Mouse (Mus musculus) ES-E14 (cell line): Measurements from ENCODE around the gene Cox6b1. TPM values are rescaled to one million over a fixed set of nuclear protein-coding genes. Genes with fewer than 3 reads are reported as not detected.

Experiments
- DNase-seq: peaks from one replicate; pipeline ENCODE4 v3.0.0-alpha.2; 2013; ENCODE audit warnings: low read depth, low spot score
- H3K27ac ChIP-seq: 2 replicates; pipeline ENCODE4 v1.5.1; 2012; ENCODE audit warnings: low read depth, mild to moderate bottlenecking, low read length, moderate library complexity, mixed read lengths; ENCODE audit not compliant: poor library complexity, insufficient read depth, severe bottlenecking
- H3K36me3 ChIP-seq: 2 replicates; pipeline ENCODE4 v1.6.1; 2012; ENCODE audit warnings: mild to moderate bottlenecking, low read length, moderate library complexity, mixed read lengths; ENCODE audit not compliant: control insufficient read depth, poor library complexity, insufficient read depth, severe bottlenecking
- H3K4me1 ChIP-seq, 2 experiments: fragments of 150-350 bp in 1 of 2; sonication (generic) in 1 of 2; 2 replicates each; pipeline ENCODE4 v1.6.1; 2012; ENCODE audit warnings: low read length in 2 of 2, mild to moderate bottlenecking in 1 of 2, mixed read lengths in 1 of 2; ENCODE audit not compliant: control insufficient read depth in 2 of 2, insufficient read depth in 2 of 2, poor library complexity in 1 of 2
- H3K4me3 ChIP-seq, 2 experiments: fragments of 150-350 bp in 1 of 2; sonication (generic) in 1 of 2; 2 replicates each; pipeline ENCODE4 v1.5.1; 2012; ENCODE audit warnings: low read length in 2 of 2, low read depth in 1 of 2, mild to moderate bottlenecking in 1 of 2, mixed read lengths in 1 of 2; ENCODE audit not compliant: insufficient read depth in 1 of 2, poor library complexity in 1 of 2, severe bottlenecking in 1 of 2
- H3K9ac ChIP-seq: 2 replicates; pipeline ENCODE4 v1.6.1; 2012; ENCODE audit warnings: low read depth, mild to moderate bottlenecking, low read length, mixed read lengths; ENCODE audit not compliant: poor library complexity, insufficient read depth, severe bottlenecking
- H3K9me3 ChIP-seq: fragments of 150-350 bp; sonication (generic); 2 replicates; pipeline ENCODE4 v1.6.1; 2012; ENCODE audit warnings: low read depth, mild to moderate bottlenecking, low read length; ENCODE audit not compliant: control insufficient read depth, insufficient read depth
- CHD2 ChIP-seq: IDR thresholded peaks from 2 replicates; pipeline ENCODE4 v1.6.1; 2014; ENCODE audit warnings: mild to moderate bottlenecking, low read depth, low read length, inconsistent platforms
- HCFC1 ChIP-seq: IDR thresholded peaks from 2 replicates; pipeline ENCODE4 v1.6.1; 2012; ENCODE audit warnings: low read length, inconsistent platforms, borderline replicate concordance; ENCODE audit not compliant: insufficient read depth
- MAFK ChIP-seq: IDR thresholded peaks from 2 replicates; pipeline ENCODE4 v1.6.1; 2014; ENCODE audit warnings: mild to moderate bottlenecking, low read depth, low read length, inconsistent platforms; ENCODE audit not compliant: insufficient read depth
- ZC3H11A ChIP-seq: IDR thresholded peaks from 2 replicates; pipeline ENCODE4 v1.6.1; 2012; ENCODE audit warnings: low read depth, mild to moderate bottlenecking, inconsistent platforms, low read length, borderline replicate concordance
- ZNF384 ChIP-seq: IDR thresholded peaks from 2 replicates; pipeline ENCODE4 v1.6.1; 2012; ENCODE audit warnings: low read depth, low read length, inconsistent platforms
- in situ Hi-C, 2 experiments: fragments of 600-800 bp; cut with MboI; formaldehyde crosslinking; loops; one replicate each; pipeline ENCODE4 v1.15.1; 2025; ENCODE audit warnings: low sequenced_read_pairs in 2 of 2, inconsistent platforms in 1 of 2; ENCODE audit not compliant: unreplicated experiment in 2 of 2
- total RNA-seq: library from RNA; depleted of rRNA; stranded (reverse); fragments of 300-350 nt; gene quantifications from 2 replicates; pipeline ENCODE4 v1.2.3, GENCODE M21; 2012

Cox6b1 gene
- total RNA-seq, 1 experiment: 478 TPM

GRCm38 (mm10) chr7:30613529-30614112, 12.3 kb downstream of the Cox6b1 start:
- in situ Hi-C loops: no loop called here
- TF ChIP-seq MAFK (no peak), HCFC1 (0 out of 2 replicates have a peak, but pooled peaks have one; percentile 44), CHD2 (no peak), ZNF384 (peak; percentile 96), ZC3H11A (0 out of 2 replicates have a peak, but pooled peaks have one; percentile 4)
- Histone ChIP-seq H3K9me3 (no peaks in the 10 kb centered on the region), H3K4me3 (no peak overlapping the region), H3K4me1 (peaks cover 0 to 10% of the 10 kb centered on the region in 2 experiments; a peak in 1 of 4 replicates), H3K36me3 (peaks cover 18% of the 10 kb centered on the region), H3K27ac (no peak overlapping the region), H3K9ac (no peak overlapping the region)
- DNase-seq: no peak

GRCm38 (mm10) chr7:30612654-30613402, 13.1 kb downstream of the Cox6b1 start, which contains the start of gene Upk1a:
Upk1a (minus strand) TSS chr7:30612847.
- H3K27ac ChIP-seq: no peak within 1 kb of the TSS
- no peak within 1 kb of the TSS for H3K4me3 ChIP-seq
- no peaks in the 10 kb centered on the region for H3K9me3 ChIP-seq
- peaks cover 0 to 15% of the 10 kb centered on the region in 2 experiments; a peak in 1 of 4 replicates for H3K4me1 ChIP-seq
- in situ Hi-C loops: no loop called here
- peaks cover 12% of the 10 kb centered on the region for H3K36me3 ChIP-seq
- TF ChIP-seq HCFC1 (no peak), CHD2 (no peak), ZC3H11A (no peak), ZNF384 (no peak), MAFK (no peak)
- no peak within 1 kb of the TSS for H3K9ac ChIP-seq
- DNase-seq: no peak

GRCm38 (mm10) chr7:30610043-30610442, 15.9 kb downstream of the Cox6b1 start:
- no peak overlapping the region for H3K27ac ChIP-seq
- H3K9ac ChIP-seq: no peak overlapping the region
- H3K36me3 ChIP-seq: no peaks in the 10 kb centered on the region
- no peaks in the 10 kb centered on the region for H3K9me3 ChIP-seq
- no peak for TF ChIP-seq MAFK
- no peak for TF ChIP-seq HCFC1
- TF ChIP-seq ZC3H11A: no peak
- no peak for TF ChIP-seq CHD2
- TF ChIP-seq ZNF384: no peak
- in situ Hi-C loops: no loop called here
- no peak for DNase-seq
- no peak overlapping the region for H3K4me3 ChIP-seq
- peaks cover 0 to 17% of the 10 kb centered on the region in 2 experiments; a peak in 2 of 4 replicates for H3K4me1 ChIP-seq

DNA sequence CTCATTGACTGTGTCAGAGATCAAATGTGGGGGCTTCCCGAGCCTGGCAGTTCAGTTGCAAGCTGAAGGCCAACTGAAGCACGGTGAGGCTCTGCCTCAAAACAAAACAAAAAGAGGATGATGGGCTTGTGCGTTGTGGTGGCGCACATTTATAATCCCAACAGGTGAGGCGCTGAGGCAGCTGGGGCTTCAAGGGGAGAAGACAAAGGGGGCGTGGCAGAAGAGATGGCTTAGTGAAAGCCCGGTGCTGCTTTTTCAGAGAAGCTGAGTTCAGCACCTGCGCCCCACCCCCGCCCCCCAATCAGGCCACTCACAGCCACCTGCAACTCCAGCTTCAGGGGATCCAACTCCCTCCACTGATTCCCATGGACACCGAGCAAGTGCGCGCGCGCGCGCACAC, 17.5 kb downstream of the Cox6b1 start:
- TF ChIP-seq ZC3H11A: no peak
- no peak for TF ChIP-seq CHD2
- Histone ChIP-seq H3K36me3 (no peaks in the 10 kb centered on the region), H3K27ac (no peak overlapping the region; the same call in 1 of the 2 replicates), H3K9me3 (no peaks in the 10 kb centered on the region), H3K4me1 (peaks cover 0 to 25% of the 10 kb centered on the region in 2 experiments; a peak in 3 of 4 replicates), H3K9ac (no peak overlapping the region), H3K4me3 (no peak overlapping the region)
- in situ Hi-C loops: no loop called here
- no peak for DNase-seq
